Mouse (Mus musculus) right cerebral cortex, postnatal 4 days (tissue): ENCODE data around the gene Prkar2a.
"Not testable (repeated sequence)": the region's sequence is repeated elsewhere in the genome, so short reads cannot be mapped to it uniquely, and the experiment has no call there.

Experiments used
- DNase-seq: peaks from one replicate; pipeline ENCODE4 v3.0.0-alpha.2; 2022

The Prkar2a gene

DNA sequence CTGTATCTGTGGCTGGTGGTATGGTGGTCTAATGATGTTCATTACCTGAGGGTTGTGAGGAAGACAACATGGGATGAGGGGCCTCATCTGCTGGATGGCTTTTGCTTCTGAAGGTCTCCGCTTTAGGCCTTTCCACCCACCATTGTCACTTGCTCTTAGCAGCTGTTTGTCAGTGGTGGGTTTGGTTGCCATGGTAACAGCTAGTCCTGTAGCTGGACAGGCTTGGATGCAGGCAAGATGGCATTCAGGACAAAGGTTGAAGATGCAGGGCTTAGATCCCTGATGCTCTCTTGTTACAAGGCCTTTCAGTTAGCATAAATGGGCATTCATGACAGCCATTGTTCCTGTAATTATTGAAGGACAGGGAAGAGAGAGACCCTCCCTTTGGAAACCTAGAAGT, at the start of gene Prkar2a:
Gene Prkar2a, plus strand, starts transcription at position 209 of the 400 bp plus-strand sequence.
- no peak for DNase-seq

DNA sequence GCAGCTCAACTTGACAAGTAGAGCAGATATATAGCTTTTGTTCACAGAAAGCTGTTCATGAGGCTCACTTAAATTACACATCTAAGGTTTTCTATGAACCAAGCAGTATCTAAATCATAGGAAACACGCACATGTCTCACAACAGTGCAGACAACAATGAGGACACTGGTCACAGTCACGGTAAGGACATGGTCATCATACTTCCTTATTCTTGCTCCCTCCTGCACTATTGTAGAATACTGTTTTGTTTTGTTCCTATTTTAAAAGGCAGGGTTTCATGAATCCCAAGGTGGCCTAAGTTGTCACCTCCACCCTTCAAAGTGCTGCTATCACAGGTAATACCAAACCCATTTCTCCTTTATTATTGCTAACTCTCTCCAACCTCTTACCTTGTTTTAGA, 49.3 kb upstream of the Prkar2a start:
- no peak for DNase-seq

DNA sequence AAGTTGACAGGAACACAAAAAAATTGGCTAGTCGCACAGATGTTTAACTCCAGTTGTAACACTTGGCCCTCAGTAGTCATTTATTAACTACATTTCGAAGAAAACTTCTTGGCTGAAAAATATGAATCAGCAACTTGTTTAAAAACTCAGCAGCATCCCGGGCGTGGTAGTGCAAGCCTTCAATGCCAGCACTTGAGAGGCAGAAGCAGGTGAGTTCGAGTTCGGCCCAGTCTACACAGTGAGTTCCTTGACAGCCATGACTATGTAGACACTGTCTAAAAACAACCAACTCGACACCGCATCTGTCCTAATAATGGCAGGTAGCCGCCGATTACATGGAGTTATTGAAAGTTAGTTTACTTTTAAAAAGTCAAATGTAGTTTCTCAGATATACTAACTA, 40.9 kb upstream of the Prkar2a start:
- DNase-seq, result no peak

DNA sequence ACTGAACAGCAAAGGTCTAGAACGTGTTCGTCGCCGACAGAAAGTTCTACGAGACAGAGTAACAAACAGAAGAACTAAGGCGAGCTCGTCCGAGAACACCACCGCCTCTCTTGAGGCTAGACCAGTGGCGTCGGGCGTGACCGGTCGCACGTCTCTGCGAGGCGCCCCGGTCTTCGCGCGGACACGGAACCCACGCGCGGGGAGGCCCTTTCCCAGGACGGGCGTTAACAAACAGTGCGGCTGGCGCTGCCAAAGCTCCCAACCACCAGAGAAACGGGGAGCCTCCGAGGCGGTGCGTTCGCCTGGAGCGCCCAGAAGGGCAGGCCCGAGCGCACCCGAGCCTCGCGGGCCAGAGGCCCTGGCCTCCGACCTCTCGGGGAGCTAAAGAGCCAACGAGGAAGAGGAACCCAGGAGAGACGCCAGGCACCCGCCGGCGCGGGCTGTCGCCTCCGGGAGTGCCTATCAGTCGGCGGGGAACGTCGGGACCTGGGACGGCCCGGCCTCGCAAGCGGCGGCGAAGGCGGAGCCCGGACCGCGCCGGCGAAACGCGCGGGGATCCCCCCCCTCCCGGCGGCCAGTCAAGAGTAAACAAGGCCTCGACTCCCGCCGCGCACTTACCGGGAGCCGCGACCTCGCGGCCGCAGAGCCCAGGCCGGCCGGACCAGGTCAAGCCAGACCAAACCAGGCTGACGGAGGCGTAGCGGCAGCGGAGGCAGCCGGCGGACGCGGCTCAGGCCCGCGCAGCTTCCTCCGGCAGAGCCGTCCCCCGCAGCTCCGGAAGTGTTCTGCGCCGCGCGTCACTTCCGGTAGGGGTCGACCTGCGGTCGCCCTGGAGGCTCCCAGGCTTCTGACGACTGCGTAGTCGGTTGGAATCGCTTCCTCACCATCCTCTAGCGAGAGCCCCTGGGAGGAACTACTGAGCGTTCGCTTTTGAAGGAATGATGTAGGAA, 40.2 kb upstream of the Prkar2a start, which contains the start of gene Arih2:
Gene Arih2, minus strand, starts transcription at position 776 of the 950 bp plus-strand sequence.
- peak; percentile 88 for DNase-seq

DNA sequence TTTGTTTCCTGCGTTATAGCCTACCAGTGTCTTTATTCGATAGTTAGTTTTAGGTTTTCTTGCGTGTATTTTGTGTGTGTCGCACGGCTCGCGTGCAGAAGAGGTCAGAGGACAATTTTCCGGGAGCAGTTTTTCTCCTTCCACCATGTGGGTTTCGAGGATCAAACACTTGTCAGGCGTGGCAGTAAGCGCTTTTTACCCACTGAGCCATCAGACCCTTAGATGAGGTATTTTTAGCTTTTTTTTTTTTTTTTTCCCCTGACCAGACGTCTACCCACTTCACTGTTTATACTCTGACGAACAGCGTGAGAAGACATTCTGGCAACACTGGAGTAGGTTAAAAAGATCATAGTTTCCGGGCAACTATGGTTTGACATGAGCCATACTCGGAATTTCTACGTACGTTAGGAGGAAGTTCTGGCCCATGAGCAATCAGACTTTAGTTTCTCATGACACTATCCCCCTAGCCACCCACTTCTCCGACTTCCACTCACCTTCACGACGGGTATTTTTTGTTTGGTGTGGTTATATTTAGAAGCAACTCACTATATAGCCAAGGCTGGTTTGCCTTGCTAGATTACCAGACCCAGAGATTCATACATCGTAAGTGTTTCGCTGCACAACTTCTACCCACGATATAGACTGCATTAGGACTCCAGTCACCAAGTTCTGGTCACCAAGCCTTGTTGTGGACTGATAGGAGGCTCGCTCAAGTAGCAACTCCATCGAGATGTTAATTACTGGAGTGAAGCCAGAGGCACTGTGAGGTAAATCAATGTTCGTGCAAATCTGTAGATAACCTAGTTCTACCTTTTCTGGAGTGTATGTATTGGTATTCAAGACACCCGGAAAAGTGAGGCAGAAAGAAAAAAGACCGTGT, 39.3 kb upstream of the Prkar2a start:
- DNase-seq, result no peak

DNA sequence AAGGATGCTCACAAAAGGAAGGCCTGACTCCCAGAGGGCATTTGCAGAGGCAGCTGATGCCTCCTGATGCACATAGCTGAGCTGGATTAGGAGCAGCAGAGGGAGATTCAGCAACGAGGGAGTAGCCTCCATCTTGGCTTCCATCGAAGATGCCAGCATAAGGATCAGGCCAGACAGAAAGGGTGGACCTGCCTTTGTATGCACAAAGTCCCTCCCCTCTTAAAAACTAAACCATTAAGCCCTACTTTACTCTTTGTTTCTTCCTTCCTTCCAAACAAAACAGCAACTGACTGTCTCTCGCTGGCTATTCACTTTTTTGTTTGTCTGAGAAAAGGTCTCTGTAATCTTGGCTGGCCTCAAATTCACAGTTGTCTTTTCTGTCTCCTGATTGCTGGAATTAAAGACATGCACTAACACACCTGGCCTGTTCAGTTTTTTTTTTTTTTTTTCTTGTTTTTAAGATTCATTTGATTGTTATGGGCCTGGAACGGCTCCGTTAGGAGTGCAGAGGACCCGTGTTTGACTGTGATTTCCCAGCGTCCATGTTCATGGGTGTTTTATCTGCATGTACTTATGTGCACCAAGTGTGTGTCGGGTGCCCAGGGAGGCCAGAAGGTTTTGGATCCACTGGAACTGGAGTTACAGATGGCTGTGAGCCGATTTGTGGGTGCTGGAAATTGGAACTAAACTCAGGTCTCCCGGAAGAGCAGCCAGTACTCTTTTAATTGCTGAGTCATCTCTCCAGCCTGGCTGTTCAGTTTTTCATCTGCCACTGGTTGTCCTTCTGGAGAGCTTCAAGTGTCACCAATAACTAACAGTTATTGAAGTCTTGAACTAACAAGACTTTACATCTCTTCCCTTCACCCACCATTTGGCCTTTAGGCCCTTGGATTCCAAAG, 34.3 kb upstream of the Prkar2a start:
- DNase-seq, result no peak

DNA sequence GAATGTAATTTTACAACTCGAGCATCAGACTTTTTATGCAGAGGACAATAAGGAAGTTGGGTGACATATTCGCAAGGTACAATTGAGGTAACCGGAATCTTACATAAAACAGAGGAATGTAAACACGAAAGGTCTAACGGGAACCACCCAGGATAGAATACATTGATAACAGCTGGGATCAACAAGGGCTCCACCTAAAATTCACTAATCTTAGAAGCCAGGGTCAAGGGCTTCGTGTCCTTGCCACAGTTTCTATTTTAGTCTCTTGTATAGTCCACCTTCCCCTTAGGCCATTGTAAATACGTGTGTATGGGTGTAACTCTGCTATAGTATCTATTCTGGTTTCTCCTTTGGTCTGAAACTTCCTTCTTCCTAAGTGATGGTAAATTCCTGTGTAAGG, 33.2 kb upstream of the Prkar2a start:
- not testable (repeated sequence) for DNase-seq

DNA sequence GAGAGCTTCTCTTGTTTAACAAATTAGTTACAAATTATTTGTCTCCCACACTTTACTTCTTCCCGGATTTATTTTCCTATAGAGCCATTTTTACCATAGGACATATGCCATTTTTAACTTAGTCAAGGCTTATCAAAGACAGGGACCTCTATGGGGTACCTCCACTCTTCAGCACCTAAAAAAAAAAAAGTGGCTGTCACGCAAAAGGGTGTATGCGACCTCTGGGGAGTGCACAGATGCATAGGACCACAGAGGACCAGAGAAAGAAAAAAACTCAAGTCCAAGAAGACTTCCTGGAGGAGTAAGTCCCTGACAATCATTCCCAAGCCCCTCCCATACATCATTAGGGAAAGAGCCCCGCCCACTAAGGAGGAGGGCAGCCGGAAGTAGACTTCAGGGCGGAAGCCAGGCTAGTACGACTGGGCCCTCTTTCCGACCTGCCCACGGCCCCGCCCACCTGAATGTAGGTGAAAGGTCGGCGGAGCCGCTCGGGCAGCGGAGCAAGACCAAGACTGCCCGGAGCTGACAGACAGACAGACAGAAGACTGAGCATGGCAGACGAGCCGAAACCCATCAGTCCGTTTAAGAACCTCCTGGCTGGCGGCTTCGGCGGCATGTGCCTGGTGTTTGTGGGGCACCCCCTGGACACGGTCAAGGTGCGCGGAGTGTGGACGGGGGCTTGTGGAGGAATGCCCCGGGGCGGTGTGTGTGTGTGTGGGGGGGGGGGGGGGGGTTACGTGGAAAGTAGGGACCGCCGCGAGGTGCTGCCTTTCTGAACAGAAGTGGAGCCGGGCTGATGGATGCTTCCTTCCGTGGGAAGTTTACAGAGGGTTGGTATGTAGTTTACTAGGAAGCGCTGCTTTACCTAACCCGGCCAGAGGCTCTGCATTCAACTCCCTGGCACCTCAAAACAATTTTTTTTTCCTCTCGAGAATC, 27.2 kb upstream of the Prkar2a start, which contains the start of gene Slc25a20:
Gene Slc25a20, plus strand, starts transcription at position 412 of the 936 bp plus-strand sequence.
- DNase-seq, result peak; percentile 47

DNA sequence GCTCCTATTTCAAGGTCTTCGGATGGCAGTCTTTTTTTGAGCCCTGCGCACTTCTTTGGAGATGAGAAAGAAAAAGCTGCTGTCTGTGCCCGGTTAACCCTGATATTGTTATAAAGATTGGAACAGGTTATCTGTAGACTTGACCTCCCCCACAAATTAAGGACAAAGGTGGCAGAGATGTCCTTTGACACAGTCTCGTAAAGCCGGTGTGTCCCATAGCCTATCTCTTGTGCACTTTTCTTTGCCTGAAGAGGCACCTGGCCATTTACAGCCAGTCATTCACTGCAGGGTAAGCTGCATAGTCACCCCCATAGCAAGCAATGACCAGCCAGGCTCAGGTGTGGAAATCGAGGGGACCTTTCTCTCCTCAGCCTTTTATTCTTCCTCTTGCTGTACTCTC, 26.5 kb upstream of the Prkar2a start:
- no peak for DNase-seq

DNA sequence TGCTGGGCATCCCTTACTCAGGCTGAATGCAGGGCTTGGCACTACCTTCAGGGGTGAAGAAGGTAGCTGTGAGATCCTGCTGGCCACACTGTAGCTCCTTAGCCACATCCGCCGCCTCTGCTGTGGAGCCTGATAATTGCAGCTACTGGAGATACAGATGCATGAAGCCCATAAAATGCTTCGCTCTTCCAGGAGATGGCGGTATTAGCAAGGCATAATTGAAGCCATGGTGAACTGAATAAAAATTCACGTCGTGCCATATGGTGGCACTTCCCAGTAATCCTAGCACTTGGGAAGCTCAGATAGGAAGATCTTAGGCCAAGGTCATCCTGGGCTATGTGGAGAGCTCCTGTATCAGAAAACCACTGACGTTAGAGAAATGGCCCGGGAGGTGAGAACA, 19.2 kb upstream of the Prkar2a start:
- no peak for DNase-seq

DNA sequence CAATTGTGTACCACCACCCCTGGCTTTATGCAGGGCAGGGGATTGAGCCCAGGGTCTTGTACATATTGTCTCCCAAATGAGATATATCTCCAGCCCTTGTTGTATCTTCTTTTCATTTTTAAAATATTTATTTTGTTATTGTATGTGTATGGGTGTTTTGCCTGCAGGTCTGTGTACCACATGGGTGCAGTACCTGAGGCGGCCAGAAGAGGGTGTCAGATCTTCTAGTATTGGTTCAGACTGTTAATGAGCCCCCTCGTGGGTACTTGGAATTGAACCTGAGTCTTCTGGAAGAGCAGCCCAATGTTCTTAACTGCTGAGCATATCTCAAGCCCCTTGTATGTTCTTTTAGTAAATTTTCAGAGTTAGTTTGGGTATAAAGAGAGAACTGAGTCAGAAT, 16.0 kb upstream of the Prkar2a start:
- DNase-seq, result peak; percentile 34

DNA sequence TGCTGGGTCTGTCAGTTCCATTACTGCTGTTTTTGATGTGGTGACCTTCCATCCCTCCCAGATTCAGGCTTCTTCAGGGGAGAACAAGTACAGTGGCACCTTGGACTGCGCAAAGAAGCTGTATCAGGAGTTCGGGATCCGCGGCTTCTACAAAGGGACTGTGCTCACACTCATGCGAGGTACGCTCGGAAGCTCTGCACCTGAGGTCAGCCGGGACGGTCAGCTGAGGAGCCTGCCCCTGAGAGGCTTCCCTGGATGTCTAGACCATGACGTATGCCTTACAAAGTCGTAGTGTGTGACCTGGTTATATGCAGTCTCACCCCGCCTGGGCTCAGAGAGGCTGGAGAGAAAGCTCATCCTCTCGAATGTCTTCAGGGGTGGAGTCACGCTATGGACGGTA, 9.1 kb upstream of the Prkar2a start:
- no peak for DNase-seq

DNA sequence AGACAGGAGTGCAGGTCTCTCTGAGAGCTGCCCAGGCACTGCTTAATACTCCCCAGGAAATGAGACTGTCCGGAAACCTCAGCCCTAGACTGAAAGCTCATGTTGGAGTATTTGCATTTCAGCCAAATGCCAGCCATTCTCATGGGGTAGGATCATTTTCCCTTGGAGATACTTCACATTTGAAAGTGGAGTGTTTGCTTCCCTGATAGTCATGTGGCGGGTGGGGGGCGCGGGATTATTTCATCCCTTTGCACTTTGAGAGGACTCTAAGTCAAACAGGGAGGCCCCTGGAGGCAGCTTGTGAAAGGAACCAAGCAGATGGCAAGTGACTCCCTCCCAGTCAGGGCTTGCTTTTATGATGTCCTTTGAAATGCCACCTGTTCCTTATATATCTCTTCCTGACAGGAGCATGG, 2.6 kb upstream of the Prkar2a start:
- no peak for DNase-seq

DNA sequence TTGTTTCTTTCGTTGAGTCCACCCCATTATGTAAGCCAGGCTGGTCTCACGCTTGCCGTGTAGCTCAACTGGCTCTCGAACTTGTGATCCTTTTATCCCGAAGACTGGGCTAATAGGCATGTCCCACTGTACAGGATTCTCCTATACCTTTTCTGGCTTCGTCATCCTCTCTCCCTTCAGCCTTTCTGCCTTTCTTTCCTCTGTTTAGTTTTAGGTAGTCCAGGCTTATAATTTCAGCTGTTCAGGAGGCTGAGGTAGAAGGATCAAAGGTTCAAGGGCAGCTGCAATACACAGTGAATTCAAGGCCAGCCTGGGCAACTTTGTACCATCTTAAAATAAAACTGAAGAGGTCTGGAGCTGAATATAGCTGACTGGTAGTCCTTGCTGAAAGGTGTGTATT, 1.9 kb upstream of the Prkar2a start:
- no peak for DNase-seq

DNA sequence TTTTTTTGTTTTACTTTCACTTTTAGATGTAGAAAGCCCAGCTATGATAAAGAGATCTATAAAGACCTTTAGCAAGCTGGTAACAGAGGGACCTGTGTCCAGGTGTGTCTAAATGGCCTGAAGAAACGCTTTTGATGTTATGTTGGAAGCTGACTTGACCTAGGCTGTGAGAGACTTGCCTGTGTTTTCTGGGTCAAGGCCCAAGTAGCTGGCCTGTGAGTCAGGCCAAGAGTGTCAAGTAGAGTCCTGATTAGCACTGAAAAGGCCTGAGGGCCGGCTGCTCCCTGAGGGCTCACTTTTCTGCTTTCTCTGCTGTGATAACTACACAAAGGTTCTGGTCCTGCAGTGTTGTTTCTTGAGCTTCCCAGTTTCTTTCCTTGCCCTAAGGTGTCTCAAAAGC, 1.4 kb upstream of the Prkar2a start:
- no peak for DNase-seq

DNA sequence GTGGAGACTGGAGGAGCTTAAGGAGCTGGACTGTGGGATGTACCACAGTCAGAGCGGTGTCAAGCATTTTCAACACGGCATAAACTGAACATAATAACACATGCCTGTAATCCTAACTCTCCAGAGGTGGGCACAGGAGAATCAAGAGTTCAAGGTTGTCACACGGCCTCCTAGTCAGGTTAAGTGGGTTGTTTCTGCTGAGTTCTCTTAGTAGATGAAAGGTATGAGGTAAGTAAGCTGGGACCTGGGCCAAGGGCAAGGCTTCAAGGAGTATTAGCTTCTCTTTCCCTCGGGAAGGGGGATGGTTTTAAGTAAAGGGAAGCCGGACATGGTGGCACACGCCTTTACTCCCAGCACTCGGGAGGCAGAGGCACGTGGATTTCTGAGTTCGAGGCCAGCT, 663 bp upstream of the Prkar2a start:
- DNase-seq, result no peak

DNA sequence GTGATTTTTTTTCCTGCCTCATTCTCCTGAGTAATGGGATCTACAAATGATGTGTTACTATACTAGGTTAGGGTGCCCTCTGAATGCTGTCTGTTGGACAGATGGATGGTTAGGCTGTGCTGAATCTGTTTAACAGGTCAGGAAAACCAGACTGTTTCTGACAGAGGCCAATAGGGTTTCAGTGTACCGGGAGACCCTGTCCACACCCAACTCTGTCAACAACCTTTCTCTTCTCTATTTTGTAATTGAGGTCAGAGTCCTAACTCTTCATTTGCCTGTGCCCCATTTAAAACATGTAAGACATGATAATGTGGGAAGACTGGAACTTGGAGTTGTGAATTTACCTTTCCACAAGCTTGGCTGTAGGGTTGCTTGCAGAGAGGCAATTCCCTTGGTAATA, 879 bp downstream of the Prkar2a start:
- DNase-seq, result no peak

DNA sequence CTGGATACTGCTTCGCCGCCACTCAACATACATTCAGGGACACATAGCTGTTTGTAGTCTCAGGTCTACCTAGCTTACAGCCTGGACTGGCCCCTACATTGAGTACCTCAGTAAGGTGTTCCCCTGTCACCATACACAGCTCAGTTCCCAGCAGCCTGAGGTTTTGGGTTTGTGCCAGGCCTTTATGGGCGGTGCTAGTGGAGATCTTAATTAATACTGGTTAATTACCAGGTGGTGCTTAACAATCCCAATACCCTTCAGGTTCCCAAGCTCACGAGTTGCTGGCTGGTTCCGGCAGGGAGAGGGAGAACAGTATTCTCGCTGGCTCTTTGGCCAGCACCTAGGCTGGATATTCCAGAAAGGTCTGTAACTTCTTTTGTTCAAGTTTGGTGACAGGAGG, 1.8 kb downstream of the Prkar2a start:
- no peak for DNase-seq

DNA sequence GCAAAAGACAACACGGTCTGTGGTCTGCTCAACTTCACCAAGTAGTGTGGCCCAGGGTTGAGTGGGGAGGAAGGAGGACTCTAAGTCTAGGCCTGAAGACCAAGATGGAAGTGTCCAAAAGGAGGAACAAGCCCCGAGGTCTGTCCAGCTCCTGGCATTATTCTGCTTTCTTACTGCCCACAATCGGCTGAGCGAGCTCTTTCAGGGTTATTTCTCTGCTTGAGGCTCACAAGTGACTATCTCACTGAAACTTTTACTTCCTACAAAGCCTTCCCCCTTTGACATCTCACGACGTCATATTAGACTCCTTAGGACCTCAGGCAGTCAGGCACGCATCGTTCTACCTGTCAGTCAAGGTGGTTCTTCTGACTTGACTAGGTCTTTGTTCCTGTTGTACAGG, 2.3 kb downstream of the Prkar2a start:
- no peak for DNase-seq

DNA sequence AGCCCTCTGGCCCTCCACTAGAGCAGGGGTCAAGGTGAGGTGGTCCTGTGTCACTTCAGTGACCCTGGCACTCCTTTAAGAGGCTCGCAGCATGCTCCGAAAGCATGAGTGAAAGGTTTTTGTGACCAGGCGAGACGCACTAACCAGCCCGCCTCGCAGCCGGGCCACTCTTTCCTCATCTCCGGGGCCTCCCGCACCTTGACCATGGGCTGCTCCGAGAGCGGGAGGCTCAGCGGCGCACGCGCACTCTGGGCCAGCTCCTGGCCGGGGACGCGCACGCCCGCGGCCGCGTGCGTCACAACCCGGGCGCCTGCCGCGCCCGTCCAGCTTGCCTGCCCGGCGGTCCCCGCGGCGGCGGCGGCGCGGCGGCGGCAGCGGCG, 2.7 kb downstream of the Prkar2a start:
- DNase-seq, result peak; percentile 83
